Mouse (Mus musculus): ENCODE measurements around the gene Srp68.

- TF ChIP-seq POLR2A (IDR thresholded peaks at IDR 0.05; ENCODE audit: insufficient read length, low read depth) (no peak), MYOG (IDR thresholded peaks at IDR 0.05; ENCODE audit: control insufficient read depth in 1 of 3, insufficient read depth in 1 of 3, insufficient read length in 2 of 3, low read depth in 2 of 3) (no peak), MAX (IDR thresholded peaks at IDR 0.05; ENCODE audit: low read depth) (no peak), TCF12 (IDR thresholded peaks at IDR 0.05; ENCODE audit: insufficient read depth, poor library complexity, severe bottlenecking) (no peak)
Observed at GRCm38 (mm10) chr11:116283982-116284381, 10.0 kb upstream of the Srp68 start.
